Mouse (Mus musculus) myocyte (in vitro differentiated cells): ENCODE results near the gene Stmnd1.

Experiments used
- CEBPB ChIP-seq: IDR thresholded peaks from 2 replicates; pipeline ENCODE4 v1.6.1; 2011; ENCODE audit warnings: mild to moderate bottlenecking, moderate library complexity; ENCODE audit not compliant: poor library complexity, insufficient read depth, severe bottlenecking
- E2F4 ChIP-seq: IDR thresholded peaks from one replicate; pipeline ENCODE4 v1.6.1; 2011; ENCODE audit warnings: mild to moderate bottlenecking, control low read depth, moderate library complexity; ENCODE audit not compliant: insufficient read depth
- MAX ChIP-seq: IDR thresholded peaks from one replicate; pipeline ENCODE4 v1.6.1; 2011; ENCODE audit warnings: low read depth, mild to moderate bottlenecking, control low read depth
- MYOD1 ChIP-seq, 3 experiments: IDR thresholded peaks; one replicate each; pipeline ENCODE4 v1.6.1; 2011; ENCODE audit warnings: control low read depth in 2 of 3, low read depth in 2 of 3, mild to moderate bottlenecking in 2 of 3, moderate library complexity in 1 of 3; ENCODE audit not compliant: insufficient read length in 2 of 3, control insufficient read depth in 1 of 3
- MYOG ChIP-seq, 3 experiments: IDR thresholded peaks; one replicate each; pipeline ENCODE4 v1.6.1; 2011; ENCODE audit warnings: control low read depth in 2 of 3, low read depth in 2 of 3, mild to moderate bottlenecking in 2 of 3; ENCODE audit not compliant: insufficient read length in 2 of 3, control insufficient read depth in 1 of 3, insufficient read depth in 1 of 3
- POLR2A ChIP-seq: IDR thresholded peaks from one replicate; pipeline ENCODE4 v1.6.1; 2011; ENCODE audit warnings: low read depth, mild to moderate bottlenecking, control low read depth, moderate library complexity; ENCODE audit not compliant: insufficient read length
- POLR2AphosphoS2 ChIP-seq: IDR thresholded peaks from one replicate; pipeline ENCODE4 v1.6.1; 2011; ENCODE audit warnings: low read depth, control low read depth; ENCODE audit not compliant: insufficient read length
- REST ChIP-seq: IDR thresholded peaks from one replicate; pipeline ENCODE4 v1.6.1; 2011; ENCODE audit warnings: mild to moderate bottlenecking, control low read depth, moderate library complexity; ENCODE audit not compliant: insufficient read depth, insufficient read length
- SRF ChIP-seq: IDR thresholded peaks from one replicate; pipeline ENCODE4 v1.6.1; 2011; ENCODE audit warnings: low read depth; ENCODE audit not compliant: control insufficient read depth, insufficient read length
- TCF12 ChIP-seq: IDR thresholded peaks from one replicate; pipeline ENCODE4 v1.6.1; 2011; ENCODE audit warnings: mild to moderate bottlenecking, control low read depth; ENCODE audit not compliant: poor library complexity, insufficient read depth, severe bottlenecking
- TCF3 ChIP-seq: IDR thresholded peaks from one replicate; pipeline ENCODE4 v1.6.1; 2011; ENCODE audit warnings: low read depth, control low read depth; ENCODE audit not compliant: insufficient read length
- USF1 ChIP-seq: IDR thresholded peaks from one replicate; pipeline ENCODE4 v1.6.1; 2011; ENCODE audit warnings: low read depth, mild to moderate bottlenecking, control low read depth, moderate library complexity

GRCm38 (mm10) chr13:46349664-46350063, 76.1 kb downstream of the Stmnd1 start:
- TF ChIP-seq POLR2A (no peak), MAX (no peak), CEBPB (no peak), MYOG (IDR thresholded peaks at IDR 0.05; ENCODE audit: control insufficient read depth in 1 of 3, insufficient read depth in 1 of 3, insufficient read length in 2 of 3, low read depth in 2 of 3) (no peak), TCF12 (no peak), MYOD1 (IDR thresholded peaks at IDR 0.05; ENCODE audit: control insufficient read depth in 1 of 3, insufficient read length in 2 of 3, low read depth in 2 of 3) (no peak), REST (no peak), USF1 (no peak), POLR2AphosphoS2 (no peak), E2F4 (no peak), SRF (no peak), TCF3 (no peak)
